Mouse (Mus musculus): Measurements from ENCODE around the gene Otud7a.

The Otud7a gene

GRCm38 (mm10) chr7:63759606-63760005 is 315.1 kb downstream of the Otud7a start:
- in situ Hi-C loops (cut with MboI; ENCODE audit: unreplicated experiment in 2 of 2), result loop anchor here (10.0 kb wide), 2 partner anchors 185 to 395 kb away; partner anchors contain the start of gene Trpm1 (in 2 of the 2)

- in situ Hi-C loops (cut with MboI; ENCODE audit: unreplicated experiment in 2 of 2), result no loop called here
Measured at GRCm38 (mm10) chr7:63762529-63762928, 318.0 kb downstream of the Otud7a start.

GRCm38 (mm10) chr7:63768398-63769029 is 324.0 kb downstream of the Otud7a start:
- in situ Hi-C loops (cut with MboI; ENCODE audit: unreplicated experiment in 2 of 2), result no loop called here

DNA sequence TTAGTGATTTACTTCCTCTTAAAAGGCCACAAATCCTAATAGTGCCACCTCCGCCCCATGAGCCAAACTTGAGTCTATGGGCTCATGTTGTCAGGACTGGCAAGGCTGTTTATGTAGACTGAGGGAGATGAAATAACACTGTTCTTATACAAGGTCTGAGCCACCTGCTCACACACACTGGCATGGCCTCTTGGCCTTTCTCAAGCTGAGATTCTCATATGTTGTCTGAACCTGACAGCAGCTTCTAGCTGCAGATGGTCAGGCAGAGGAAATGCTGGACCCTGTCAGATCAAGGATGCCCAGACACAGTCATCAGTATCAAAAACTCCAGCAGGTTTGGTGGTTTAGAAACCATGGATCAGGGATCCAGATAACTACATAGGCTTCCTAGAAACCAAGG is 328.7 kb downstream of the Otud7a start:
- in situ Hi-C loops (cut with MboI; ENCODE audit: unreplicated experiment in 2 of 2), result loop anchor here in 1 of 2 experiments (5.0 kb wide), 1 partner anchor 64 kb away; no protein-coding TSS in a partner anchor

- in situ Hi-C loops (cut with MboI; ENCODE audit: unreplicated experiment in 2 of 2), result loop anchor here in 1 of 2 experiments (5.0 kb wide), 1 partner anchor 63 kb away; no protein-coding TSS in a partner anchor
Measured at GRCm38 (mm10) chr7:63774291-63774690, 329.7 kb downstream of the Otud7a start.

DNA sequence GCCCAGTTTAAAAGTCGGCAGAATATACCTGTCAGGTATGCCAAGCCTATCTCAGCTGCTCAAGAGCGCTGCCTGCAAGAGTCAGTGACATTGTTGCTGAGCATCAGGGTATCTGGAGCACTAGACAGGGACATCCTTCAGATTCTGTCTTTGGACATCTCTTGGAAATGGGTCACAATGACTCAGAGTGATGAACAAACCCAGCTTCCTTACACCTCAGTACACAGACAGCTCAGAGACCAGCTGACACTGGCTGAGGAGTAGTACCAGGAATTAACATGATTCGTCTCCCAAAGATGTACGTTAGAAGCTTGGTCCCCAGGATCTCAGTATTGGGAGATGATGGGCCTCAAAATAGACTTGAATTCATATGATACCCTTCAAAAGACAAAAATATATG is 332.8 kb downstream of the Otud7a start:
- in situ Hi-C loops (cut with MboI; ENCODE audit: unreplicated experiment in 2 of 2), result no loop called here

- in situ Hi-C loops (cut with MboI; ENCODE audit: unreplicated experiment in 2 of 2), result no loop called here
Measured at GRCm38 (mm10) chr7:63780821-63781220, 336.3 kb downstream of the Otud7a start.

GRCm38 (mm10) chr7:63789743-63790142 is 345.2 kb downstream of the Otud7a start:
- in situ Hi-C loops (cut with MboI; ENCODE audit: unreplicated experiment in 2 of 2), result loop anchor here in 1 of 2 experiments (5.0 kb wide), 1 partner anchor 43 kb away; no protein-coding TSS in a partner anchor

GRCm38 (mm10) chr7:63796001-63796632 is 351.6 kb downstream of the Otud7a start:
- in situ Hi-C loops (cut with MboI; ENCODE audit: unreplicated experiment in 2 of 2), result no loop called here

GRCm38 (mm10) chr7:63798446-63798845 is 353.9 kb downstream of the Otud7a start:
- in situ Hi-C loops (cut with MboI; ENCODE audit: unreplicated experiment in 2 of 2), result no loop called here

GRCm38 (mm10) chr7:63799304-63799703 is 354.8 kb downstream of the Otud7a start:
- in situ Hi-C loops (cut with MboI; ENCODE audit: unreplicated experiment in 2 of 2), result no loop called here

DNA sequence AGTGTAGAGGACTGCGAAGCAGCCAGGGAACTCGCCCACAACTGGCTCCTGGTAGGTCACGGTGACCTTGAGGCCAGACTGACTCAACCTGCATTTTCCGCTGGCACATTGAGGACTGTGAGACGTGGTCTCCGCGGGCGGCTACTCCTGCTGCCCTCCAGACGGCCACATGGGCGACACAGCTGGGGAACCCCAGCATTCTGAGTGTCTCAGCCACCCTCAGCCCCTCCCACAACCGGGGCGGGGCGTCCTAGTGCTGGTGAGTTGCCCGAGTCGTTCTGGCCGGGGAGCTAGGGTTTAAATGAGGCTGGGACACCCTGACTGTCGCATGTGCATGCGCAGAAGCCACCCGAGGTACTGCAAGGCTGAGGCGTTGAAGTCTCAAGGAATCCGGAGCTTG is 358.2 kb downstream of the Otud7a start:
- in situ Hi-C loops (cut with MboI; ENCODE audit: unreplicated experiment in 2 of 2), result no loop called here

All from v-Abl transformed pro-B cells (cell line).